Mouse (Mus musculus): ENCODE results near the gene Dyrk2. TPM values are rescaled to one million over a fixed set of nuclear protein-coding genes. Genes with fewer than 3 reads are reported as not detected.
A peak's percentile ranks its signal among the peaks of the same experiment; 100 is the strongest.

Dyrk2 gene
- polyA plus RNA-seq (2014; fragmentation: Nextera tagmentation; extraction: Ambion mirVana), result 17.5 and 18.1 TPM in 2 replicates

- H3K27ac ChIP-seq (ENCODE audit: low read depth, low read length), result peak within 1 kb of the TSS; percentile 97
- peak within 1 kb of the TSS; percentile 95 for H3K4me3 ChIP-seq (ENCODE audit: low read depth, low read length)
- no peaks in the 10 kb centered on the region for H3K9me3 ChIP-seq (ENCODE audit: control insufficient read depth, low read length)
- no peaks in the 10 kb centered on the region; the same call in 1 of the 2 replicates for H3K36me3 ChIP-seq (ENCODE audit: control insufficient read depth, insufficient read depth, low read length)
- no peaks in the 10 kb centered on the region for H3K27me3 ChIP-seq (ENCODE audit: control insufficient read depth, insufficient read depth, low read length)
- 4% methylated on average over 16 of the region's 16 CpGs for WGBS
- H3K4me2 ChIP-seq (ENCODE audit: low read depth, low read length), result peak within 1 kb of the TSS; percentile 66
- ATAC-seq (ENCODE audit: low read depth), result no peak; the same call in 1 of the 2 replicates
- H3K9ac ChIP-seq (replicated peaks; ENCODE audit: low read depth, low read length), result peak within 1 kb of the TSS; percentile 97
- peaks cover 21% of the 10 kb centered on the region for H3K4me1 ChIP-seq (ENCODE audit: control insufficient read depth, insufficient read depth, low read length)
Measured at GRCm38 (mm10) chr10:118870201-118870980, at the start of gene Dyrk2. TSS of gene Dyrk2 (minus strand) at chr10:118870209.

DNA sequence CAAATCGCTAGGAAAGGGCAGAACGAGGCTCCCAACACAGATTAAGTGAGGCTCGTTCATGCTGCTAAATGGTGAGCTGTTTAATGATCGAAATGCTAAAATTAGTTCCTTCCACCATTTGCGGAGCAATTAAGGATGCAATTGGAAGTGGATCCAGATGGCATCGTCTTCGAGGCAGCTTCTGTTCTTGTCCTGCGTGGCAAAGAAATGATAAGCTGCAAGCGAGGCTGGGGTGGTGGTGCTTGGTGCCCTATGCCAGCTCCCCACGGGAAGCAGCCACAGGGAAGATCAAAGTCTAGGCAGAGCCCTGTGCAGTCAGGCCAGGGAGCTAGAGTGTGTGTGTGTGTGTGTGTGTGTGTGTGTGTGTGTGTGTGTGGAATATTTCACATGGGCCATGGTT lies 32.6 kb upstream of the Dyrk2 start:
- no peaks in the 10 kb centered on the region for H3K9me3 ChIP-seq (ENCODE audit: control insufficient read depth, low read length)
- H3K27me3 ChIP-seq (ENCODE audit: control insufficient read depth, insufficient read depth, low read length), result no peaks in the 10 kb centered on the region
- no peak overlapping the region for H3K27ac ChIP-seq (ENCODE audit: low read depth, low read length)
- no peaks in the 10 kb centered on the region for H3K4me1 ChIP-seq (ENCODE audit: control insufficient read depth, insufficient read depth, low read length)
- H3K4me2 ChIP-seq (ENCODE audit: low read depth, low read length), result no peak overlapping the region
- H3K4me3 ChIP-seq (ENCODE audit: low read depth, low read length), result no peak overlapping the region
- H3K9ac ChIP-seq (replicated peaks; ENCODE audit: low read depth, low read length), result no peak overlapping the region
- ATAC-seq (ENCODE audit: low read depth), result no peak
- no peaks in the 10 kb centered on the region for H3K36me3 ChIP-seq (ENCODE audit: control insufficient read depth, insufficient read depth, low read length)
- WGBS, result 48% methylated on average over 10 of the region's 10 CpGs

- Histone ChIP-seq H3K9ac (replicated peaks; ENCODE audit: low read depth, low read length) (no peak overlapping the region), H3K9me3 (ENCODE audit: control insufficient read depth, low read length) (no peaks in the 10 kb centered on the region), H3K4me1 (ENCODE audit: control insufficient read depth, insufficient read depth, low read length) (no peaks in the 10 kb centered on the region), H3K4me2 (ENCODE audit: low read depth, low read length) (no peak overlapping the region), H3K27me3 (ENCODE audit: control insufficient read depth, insufficient read depth, low read length) (no peaks in the 10 kb centered on the region), H3K27ac (ENCODE audit: low read depth, low read length) (no peak overlapping the region), H3K4me3 (ENCODE audit: low read depth, low read length) (no peak overlapping the region), H3K36me3 (ENCODE audit: control insufficient read depth, insufficient read depth, low read length) (no peaks in the 10 kb centered on the region)
- ATAC-seq (ENCODE audit: low read depth), result no peak
- 80% methylated on average over 3 of the region's 3 CpGs for WGBS
Measured at GRCm38 (mm10) chr10:118893645-118894044, 23.6 kb upstream of the Dyrk2 start.

- H3K27ac ChIP-seq (ENCODE audit: low read depth, low read length), result no peak overlapping the region
- H3K27me3 ChIP-seq (ENCODE audit: control insufficient read depth, insufficient read depth, low read length), result no peaks in the 10 kb centered on the region
- ATAC-seq (ENCODE audit: low read depth), result no peak
- no peaks in the 10 kb centered on the region for H3K36me3 ChIP-seq (ENCODE audit: control insufficient read depth, insufficient read depth, low read length)
- no peak overlapping the region for H3K9ac ChIP-seq (replicated peaks; ENCODE audit: low read depth, low read length)
- H3K4me2 ChIP-seq (ENCODE audit: low read depth, low read length), result no peak overlapping the region
- 91% methylated on average over 2 of the region's 2 CpGs for WGBS
- H3K9me3 ChIP-seq (ENCODE audit: control insufficient read depth, low read length), result no peaks in the 10 kb centered on the region
- no peaks in the 10 kb centered on the region for H3K4me1 ChIP-seq (ENCODE audit: control insufficient read depth, insufficient read depth, low read length)
- H3K4me3 ChIP-seq (ENCODE audit: low read depth, low read length), result no peak overlapping the region
Measured at GRCm38 (mm10) chr10:118884126-118884525, 14.1 kb upstream of the Dyrk2 start.

GRCm38 (mm10) chr10:118883317-118883716 lies 13.3 kb upstream of the Dyrk2 start:
- H3K27ac ChIP-seq (ENCODE audit: low read depth, low read length), result no peak overlapping the region
- no peak for ATAC-seq (ENCODE audit: low read depth)
- no peaks in the 10 kb centered on the region for H3K4me1 ChIP-seq (ENCODE audit: control insufficient read depth, insufficient read depth, low read length)
- no peaks in the 10 kb centered on the region for H3K27me3 ChIP-seq (ENCODE audit: control insufficient read depth, insufficient read depth, low read length)
- H3K4me3 ChIP-seq (ENCODE audit: low read depth, low read length), result no peak overlapping the region
- 89% methylated on average over 11 of the region's 11 CpGs for WGBS
- H3K4me2 ChIP-seq (ENCODE audit: low read depth, low read length), result no peak overlapping the region
- no peaks in the 10 kb centered on the region for H3K9me3 ChIP-seq (ENCODE audit: control insufficient read depth, low read length)
- no peaks in the 10 kb centered on the region for H3K36me3 ChIP-seq (ENCODE audit: control insufficient read depth, insufficient read depth, low read length)
- no peak overlapping the region for H3K9ac ChIP-seq (replicated peaks; ENCODE audit: low read depth, low read length)

DNA sequence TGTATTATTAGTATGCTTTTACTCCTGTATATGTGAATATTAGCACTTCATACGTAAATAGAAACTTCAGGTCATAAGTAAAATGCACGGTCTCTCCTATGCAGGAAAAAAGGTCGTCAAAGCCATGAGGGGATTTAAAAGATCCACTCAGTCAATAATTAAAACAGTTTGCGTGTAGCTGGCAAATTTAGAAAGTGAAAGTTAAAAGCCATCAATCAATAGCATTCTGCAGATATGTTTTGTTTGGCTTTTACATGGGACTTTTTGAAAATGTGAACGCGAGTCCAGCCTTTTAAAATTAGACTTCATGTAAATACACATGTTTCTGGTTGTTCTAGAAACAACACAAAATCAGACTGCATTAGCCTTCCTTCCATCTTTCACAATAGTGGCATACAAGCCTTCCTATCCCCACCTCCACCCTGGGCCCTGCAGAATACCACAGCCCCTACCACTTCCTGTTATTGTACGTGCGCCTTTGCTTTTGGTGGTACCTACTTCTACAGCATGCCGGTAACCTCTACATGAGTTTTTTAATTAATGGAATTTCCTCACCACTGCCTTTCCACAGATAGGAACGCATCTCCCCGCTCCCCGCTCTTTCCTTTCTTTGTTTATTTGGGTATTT lies 12.4 kb upstream of the Dyrk2 start:
- Histone ChIP-seq H3K9me3 (ENCODE audit: control insufficient read depth, low read length) (no peaks in the 10 kb centered on the region), H3K4me1 (ENCODE audit: control insufficient read depth, insufficient read depth, low read length) (no peaks in the 10 kb centered on the region), H3K9ac (replicated peaks; ENCODE audit: low read depth, low read length) (no peak overlapping the region), H3K4me2 (ENCODE audit: low read depth, low read length) (no peak overlapping the region), H3K36me3 (ENCODE audit: control insufficient read depth, insufficient read depth, low read length) (no peaks in the 10 kb centered on the region), H3K4me3 (ENCODE audit: low read depth, low read length) (no peak overlapping the region), H3K27me3 (ENCODE audit: control insufficient read depth, insufficient read depth, low read length) (no peaks in the 10 kb centered on the region), H3K27ac (ENCODE audit: low read depth, low read length) (no peak overlapping the region)
- ATAC-seq (ENCODE audit: low read depth), result no peak
- 91% methylated on average over 12 of the region's 12 CpGs for WGBS

- Histone ChIP-seq H3K9ac (replicated peaks; ENCODE audit: low read depth, low read length) (no peak overlapping the region), H3K4me3 (ENCODE audit: low read depth, low read length) (no peak overlapping the region), H3K9me3 (ENCODE audit: control insufficient read depth, low read length) (no peaks in the 10 kb centered on the region), H3K4me2 (ENCODE audit: low read depth, low read length) (no peak overlapping the region), H3K4me1 (ENCODE audit: control insufficient read depth, insufficient read depth, low read length) (no peaks in the 10 kb centered on the region), H3K27ac (ENCODE audit: low read depth, low read length) (no peak overlapping the region), H3K27me3 (ENCODE audit: control insufficient read depth, insufficient read depth, low read length) (no peaks in the 10 kb centered on the region), H3K36me3 (ENCODE audit: control insufficient read depth, insufficient read depth, low read length) (no peaks in the 10 kb centered on the region)
- 88% methylated on average over 2 of the region's 2 CpGs for WGBS
- ATAC-seq (ENCODE audit: low read depth), result no peak
Measured at GRCm38 (mm10) chr10:118880776-118881175, 10.8 kb upstream of the Dyrk2 start.

DNA sequence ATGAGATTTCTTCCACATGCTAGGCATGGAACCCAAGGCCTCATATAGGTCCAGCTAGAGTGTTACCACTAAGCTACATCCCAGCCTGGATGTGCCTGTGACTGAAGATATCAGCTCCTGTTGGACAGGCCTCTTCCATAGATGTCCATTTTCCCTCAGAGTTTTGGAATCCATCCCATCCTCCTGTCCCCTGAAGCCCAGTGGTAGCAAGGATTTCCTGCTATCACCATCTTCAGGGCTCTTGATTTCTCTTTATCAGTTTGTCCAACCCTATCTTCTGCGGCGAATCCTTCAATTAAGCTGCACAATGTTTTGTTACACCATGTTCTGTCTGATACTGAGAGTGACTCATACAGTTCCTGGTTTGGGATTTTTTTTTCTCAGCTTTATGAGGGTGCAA lies 2.2 kb upstream of the Dyrk2 start:
- 100% methylated on average over 2 of the region's 2 CpGs for WGBS
- ATAC-seq (ENCODE audit: low read depth), result no peak
- no peak overlapping the region for H3K9ac ChIP-seq (replicated peaks; ENCODE audit: low read depth, low read length)

GRCm38 (mm10) chr10:118869591-118870001 lies 413 bp downstream of the Dyrk2 start:
- Histone ChIP-seq H3K36me3 (ENCODE audit: control insufficient read depth, insufficient read depth, low read length) (no peaks in the 10 kb centered on the region; the same call in 1 of the 2 replicates), H3K27me3 (ENCODE audit: control insufficient read depth, insufficient read depth, low read length) (no peaks in the 10 kb centered on the region), H3K27ac (ENCODE audit: low read depth, low read length) (peak overlapping the region; percentile 97), H3K9me3 (ENCODE audit: control insufficient read depth, low read length) (no peaks in the 10 kb centered on the region), H3K4me1 (ENCODE audit: control insufficient read depth, insufficient read depth, low read length) (peaks cover 21% of the 10 kb centered on the region), H3K4me2 (ENCODE audit: low read depth, low read length) (peak overlapping the region; percentile 66), H3K9ac (replicated peaks; ENCODE audit: low read depth, low read length) (peak overlapping the region; percentile 41), H3K4me3 (ENCODE audit: low read depth, low read length) (peak overlapping the region; percentile 95)
- 0% methylated on average over 16 of the region's 16 CpGs for WGBS
- peak; percentile 57 for ATAC-seq (ENCODE audit: low read depth)

More for the DNA sequence above, 2.2 kb upstream of the Dyrk2 start:
- Histone ChIP-seq H3K9me3 (ENCODE audit: control insufficient read depth, low read length) (no peaks in the 10 kb centered on the region), H3K4me1 (ENCODE audit: control insufficient read depth, insufficient read depth, low read length) (peaks cover 6% of the 10 kb centered on the region; the same call in 1 of the 2 replicates), H3K27ac (ENCODE audit: low read depth, low read length) (no peak overlapping the region), H3K4me2 (ENCODE audit: low read depth, low read length) (no peak overlapping the region), H3K36me3 (ENCODE audit: control insufficient read depth, insufficient read depth, low read length) (no peaks in the 10 kb centered on the region), H3K27me3 (ENCODE audit: control insufficient read depth, insufficient read depth, low read length) (no peaks in the 10 kb centered on the region), H3K4me3 (ENCODE audit: low read depth, low read length) (no peak overlapping the region)
